Mouse (Mus musculus) liver, adult 2 months (tissue): ENCODE results near the gene Dtx4. TPM values are rescaled to one million over a fixed set of nuclear protein-coding genes. Genes with fewer than 3 reads are reported as not detected.
A peak's percentile ranks its signal among the peaks of the same experiment; 100 is the strongest.

Source experiments
- DNase-seq: peaks from one replicate; pipeline ENCODE4 v3.0.0-alpha.2; 2011; ENCODE audit warnings: low read depth, low spot score; ENCODE audit errors: extremely low read depth
- H3K27ac ChIP-seq: fragments of 200-500 bp; replicated peaks from 2 replicates; pipeline ENCODE4 v1.5.1; 2012; ENCODE audit warnings: low read depth, mild to moderate bottlenecking, control low read depth, inconsistent platforms, low read length; ENCODE audit not compliant: insufficient read depth
- H3K27me3 ChIP-seq: fragments of 200-500 bp; 2 replicates; pipeline ENCODE4 v1.6.1; 2012; ENCODE audit warnings: mild to moderate bottlenecking, moderate library complexity, low read length, inconsistent platforms; ENCODE audit not compliant: control insufficient read depth, insufficient read depth
- H3K36me3 ChIP-seq: fragments of 200-500 bp; 2 replicates; pipeline ENCODE4 v1.6.1; 2012; ENCODE audit warnings: low read length, inconsistent platforms; ENCODE audit not compliant: control insufficient read depth, insufficient read depth
- H3K4me1 ChIP-seq: fragments of 200-500 bp; 2 replicates; pipeline ENCODE4 v1.6.1; 2011; ENCODE audit warnings: low read length; ENCODE audit not compliant: control insufficient read depth, insufficient read depth
- H3K4me3 ChIP-seq: fragments of 200-500 bp; 2 replicates; pipeline ENCODE4 v1.5.1; 2011; ENCODE audit warnings: low read depth, mild to moderate bottlenecking, control low read depth, low read length, moderate library complexity; ENCODE audit not compliant: insufficient read depth
- H3K79me2 ChIP-seq: fragments of 200-500 bp; 2 replicates; pipeline ENCODE4 v1.6.1; 2012; ENCODE audit warnings: inconsistent platforms, mild to moderate bottlenecking, low read length, moderate library complexity; ENCODE audit not compliant: control insufficient read depth, insufficient read depth
- H3K9ac ChIP-seq: fragments of 200-500 bp; 2 replicates; pipeline ENCODE4 v1.6.1; 2012; ENCODE audit warnings: low read depth, mild to moderate bottlenecking, control low read depth, inconsistent platforms, low read length
- CTCF ChIP-seq: fragments of 200-500 bp; IDR thresholded peaks from 2 replicates; pipeline ENCODE4 v1.5.1; 2011; ENCODE audit warnings: low read depth, low read length, control low read depth
- POLR2A ChIP-seq: fragments of 200-500 bp; IDR thresholded peaks from 2 replicates; pipeline ENCODE4 v1.6.1; 2011; ENCODE audit warnings: low read length, control low read depth; ENCODE audit not compliant: insufficient read depth; ENCODE audit errors: extremely low read depth
- WGBS: fragments of 180-500 bp; shearing (Covaris S2); methylation state at CpG from one replicate; pipeline ENCODE4 v1.1.7; 2018; 5-methylcytosine and 5-hydroxymethylcytosine counted together
- polyA plus RNA-seq: library from polyadenylated mRNA; depleted of rRNA; stranded (reverse); fragments of >200 nt; gene quantifications from 2 replicates; pipeline ENCODE4 v1.2.3, GENCODE M21; 2012
- total RNA-seq: library from RNA; depleted of rRNA; stranded (reverse); fragments of >200 nt; gene quantifications from 2 replicates; pipeline ENCODE4 v1.2.3, GENCODE M21; 2014

Dtx4 gene
- total and polyA plus RNA-seq, 2 experiments: 1.8 to 6.5 TPM

- H3K27ac ChIP-seq: no peak overlapping the region
- TF ChIP-seq POLR2A (no peak), CTCF (no peak)
- H3K79me2 ChIP-seq: no peaks in the 10 kb centered on the region
- H3K4me1 ChIP-seq: peaks cover 1% of the 10 kb centered on the region; the same call in 1 of the 2 replicates
- no peaks in the 10 kb centered on the region for H3K27me3 ChIP-seq
- no peaks in the 10 kb centered on the region for H3K36me3 ChIP-seq
- no peak overlapping the region for H3K4me3 ChIP-seq
- WGBS: 59% methylated on average over 3 of the region's 3 CpGs
- H3K9ac ChIP-seq: no peak overlapping the region
- peak; percentile 34 for DNase-seq
These were observed 29.4 kb downstream of the Dtx4 start for GRCm38 (mm10) chr19:12471866-12472265.

DNA sequence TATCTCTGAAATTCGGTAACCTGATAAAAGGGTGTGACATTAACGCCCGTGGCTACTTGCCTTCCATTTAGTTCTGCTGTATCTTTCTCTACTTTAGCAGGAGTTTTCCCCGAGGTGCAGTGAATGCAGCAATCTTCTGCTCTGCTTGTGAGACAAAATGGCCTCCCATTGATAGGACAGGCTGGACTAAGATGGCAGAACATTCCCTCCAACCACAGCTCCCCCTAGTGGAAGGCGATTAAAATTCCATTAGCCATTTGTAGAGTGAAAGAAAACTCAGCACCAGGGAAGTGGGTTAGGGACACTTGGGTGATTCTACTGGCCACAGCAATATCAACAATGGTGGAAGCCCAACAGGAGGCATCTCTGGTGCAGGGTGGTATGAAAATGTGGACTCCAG, 33.8 kb downstream of the Dtx4 start:
- Histone ChIP-seq H3K36me3 (no peaks in the 10 kb centered on the region), H3K4me1 (peaks cover 7% of the 10 kb centered on the region; the same call in 1 of the 2 replicates), H3K9ac (no peak overlapping the region), H3K27ac (no peak overlapping the region), H3K79me2 (no peaks in the 10 kb centered on the region), H3K27me3 (no peaks in the 10 kb centered on the region), H3K4me3 (no peak overlapping the region)
- WGBS: 85% methylated on average over 5 of the region's 5 CpGs
- DNase-seq: peak; percentile 42
- TF ChIP-seq POLR2A: no peak
- TF ChIP-seq CTCF: peak; percentile 39; the same call in 1 of the 2 replicates

- Histone ChIP-seq H3K4me3 (no peak overlapping the region), H3K9ac (no peak overlapping the region), H3K4me1 (peaks cover 7% of the 10 kb centered on the region; the same call in 1 of the 2 replicates), H3K36me3 (no peaks in the 10 kb centered on the region), H3K79me2 (no peaks in the 10 kb centered on the region), H3K27ac (no peak overlapping the region), H3K27me3 (no peaks in the 10 kb centered on the region)
- TF ChIP-seq CTCF: peak; percentile 80
- no peak for TF ChIP-seq POLR2A
- 21% methylated on average over 7 of the region's 7 CpGs for WGBS
- peak; percentile 66 for DNase-seq
These were observed 35.0 kb downstream of the Dtx4 start for GRCm38 (mm10) chr19:12466204-12466603.

GRCm38 (mm10) chr19:12465530-12466144, 35.6 kb downstream of the Dtx4 start:
- no peak for TF ChIP-seq CTCF
- no peak for TF ChIP-seq POLR2A
- DNase-seq: no peak
- no peak overlapping the region for H3K4me3 ChIP-seq
- H3K9ac ChIP-seq: no peak overlapping the region
- no peaks in the 10 kb centered on the region for H3K36me3 ChIP-seq
- WGBS: 91% methylated on average over 10 of the region's 10 CpGs
- peaks cover 7% of the 10 kb centered on the region; the same call in 1 of the 2 replicates for H3K4me1 ChIP-seq
- H3K27me3 ChIP-seq: no peaks in the 10 kb centered on the region
- H3K79me2 ChIP-seq: no peaks in the 10 kb centered on the region
- H3K27ac ChIP-seq: no peak overlapping the region

GRCm38 (mm10) chr19:12464674-12465073, 36.6 kb downstream of the Dtx4 start:
- no peak for TF ChIP-seq POLR2A
- TF ChIP-seq CTCF: no peak
- 33% methylated on average over 4 of the region's 4 CpGs for WGBS

GRCm38 (mm10) chr19:12464127-12464526, 37.1 kb downstream of the Dtx4 start:
- H3K9ac ChIP-seq: no peak overlapping the region
- no peaks in the 10 kb centered on the region for H3K36me3 ChIP-seq
- peak overlapping the region; percentile 30 for H3K4me3 ChIP-seq
- H3K4me1 ChIP-seq: peaks cover 7% of the 10 kb centered on the region; the same call in 1 of the 2 replicates
- no peak for TF ChIP-seq CTCF
- TF ChIP-seq POLR2A: no peak
- no peak for DNase-seq
- peak overlapping the region; percentile 47; the same call in 1 of the 2 replicates for H3K27ac ChIP-seq
- 80% methylated on average over 5 of the region's 5 CpGs for WGBS
- no peaks in the 10 kb centered on the region for H3K27me3 ChIP-seq
- H3K79me2 ChIP-seq: no peaks in the 10 kb centered on the region

More at GRCm38 (mm10) chr19:12464674-12465073, 36.6 kb downstream of the Dtx4 start:
- Histone ChIP-seq H3K4me3 (no peak overlapping the region), H3K36me3 (no peaks in the 10 kb centered on the region), H3K79me2 (no peaks in the 10 kb centered on the region), H3K27me3 (no peaks in the 10 kb centered on the region), H3K27ac (no peak overlapping the region), H3K9ac (no peak overlapping the region; the same call in 1 of the 2 replicates), H3K4me1 (peaks cover 7% of the 10 kb centered on the region; the same call in 1 of the 2 replicates)
- peak; percentile 83 for DNase-seq
